In the genomic region with DNA sequence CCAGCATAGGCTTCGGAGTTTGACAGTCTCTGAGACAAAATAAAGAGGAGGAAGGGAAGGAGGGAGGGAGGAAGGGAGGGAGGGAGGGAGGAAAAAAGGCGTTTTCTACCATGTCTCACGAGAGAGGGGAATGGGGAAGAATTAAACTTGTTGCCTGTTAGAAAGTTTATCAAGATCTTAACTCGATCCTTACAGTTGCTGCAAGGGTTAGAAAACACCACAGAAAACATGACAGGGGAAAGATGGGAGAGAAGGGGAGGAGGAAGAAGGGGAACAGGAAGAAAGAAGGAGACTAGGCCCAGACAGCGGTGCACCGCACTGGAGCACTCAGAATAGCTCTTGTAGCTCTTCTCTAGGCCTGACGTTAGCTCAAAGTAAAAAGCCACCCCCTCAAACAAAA, we compare ENCODE assay signal across 8 mouse cellular contexts. TPM values are rescaled to one million over a fixed set of nuclear protein-coding genes. Genes with fewer than 3 reads are reported as not detected.
DNase-seq lines count a peak whose midpoint lies in the region; ATAC-seq and TF ChIP-seq lines count a peak whose summit lies in the region.

No protein-coding gene starts in this region.

- H3K4me1 ChIP-seq in heart, embryonic 16.5 days (ENCODE audit: control insufficient read depth, insufficient read depth, low read length), result peaks cover 52% of the 10 kb centered on the region
- H3K4me1 ChIP-seq in MEL (ENCODE audit: control insufficient read depth in 1 of 2, insufficient read depth in 2 of 2, low read length in 2 of 2), result peaks cover 15 to 28% of the 10 kb centered on the region in 2 experiments
- peaks cover 29% of the 10 kb centered on the region for H3K4me1 ChIP-seq in forebrain, embryonic 15.5 days
- H3K4me1 ChIP-seq in liver, embryonic 13.5 days (replicated peaks), result peaks cover 80% of the 10 kb centered on the region

- no peak for DNase-seq in heart, postnatal 25 days (ENCODE audit: low spot score)
- DNase-seq in MEL (ENCODE audit: low read depth, low spot score), result peak; percentile 63
- no peak for DNase-seq in liver, embryonic 13.5 days
- no peak for DNase-seq in gastrocnemius, postnatal 10 days
- no peak for DNase-seq in layer of hippocampus, postnatal 25 days (ENCODE audit: extremely low spot score in 1 of 2, low spot score in 1 of 2)
- DNase-seq in thymus, postnatal 4 days, result no peak

- peak overlapping the region; percentile 77 for H3K27ac ChIP-seq in heart, embryonic 16.5 days (ENCODE audit: low read length)
- H3K27ac ChIP-seq in MEL (ENCODE audit: control insufficient read depth, low read depth, low read length), result peak overlapping the region; percentile 68
- H3K27ac ChIP-seq in forebrain, embryonic 15.5 days (replicated peaks), result peak overlapping the region; percentile 60
- H3K27ac ChIP-seq in liver, embryonic 13.5 days, result peak overlapping the region; percentile 49

- no peak for TF ChIP-seq POLR2A in MEL (IDR thresholded peaks at IDR 0.05; ENCODE audit: control insufficient read depth in 1 of 2, insufficient read depth in 1 of 2, low read depth in 1 of 2, low read length in 2 of 2, poor library complexity in 1 of 2)

- no peaks in the 10 kb centered on the region for H3K9me3 ChIP-seq in heart, embryonic 16.5 days (replicated peaks; ENCODE audit: control insufficient read depth, low read length)
- H3K9me3 ChIP-seq in MEL (replicated peaks; ENCODE audit: insufficient read depth, low read length), result no peaks in the 10 kb centered on the region
- no peaks in the 10 kb centered on the region for H3K9me3 ChIP-seq in forebrain, embryonic 15.5 days
- no peaks in the 10 kb centered on the region for H3K9me3 ChIP-seq in liver, embryonic 13.5 days (replicated peaks)

- intact Hi-C loops in heart, postnatal 25 days (cut with DNase I), result loop anchor here (5.0 kb wide), 1 partner anchor 55 kb away; no protein-coding TSS in a partner anchor

- TF ChIP-seq EP300 in MEL (IDR thresholded peaks at IDR 0.05; ENCODE audit: low read depth in 1 of 2, low read length in 2 of 2), result peak in 1 of 2 experiments; percentile 36; a peak in 1 of 4 replicates

- no peaks in the 10 kb centered on the region for H3K27me3 ChIP-seq in heart, embryonic 16.5 days (ENCODE audit: control insufficient read depth, insufficient read depth, low read length)
- no peaks in the 10 kb centered on the region for H3K27me3 ChIP-seq in MEL (ENCODE audit: control insufficient read depth in 1 of 2, insufficient read depth in 2 of 2, low read length in 2 of 2)
- H3K27me3 ChIP-seq in forebrain, embryonic 15.5 days, result no peaks in the 10 kb centered on the region
- H3K27me3 ChIP-seq in liver, embryonic 13.5 days, result no peaks in the 10 kb centered on the region

- TF ChIP-seq CTCF in MEL (IDR thresholded peaks at IDR 0.05 in 2 of 3, conservative IDR thresholded peaks at IDR 0.05 in 1 of 3; ENCODE audit: control insufficient read depth in 1 of 3, insufficient read depth in 1 of 3, low read depth in 2 of 3, low read length in 3 of 3, poor library complexity in 1 of 3, severe bottlenecking in 1 of 3), result no peak

- TF ChIP-seq RAD21 in MEL (IDR thresholded peaks at IDR 0.05; ENCODE audit: low read depth, low read length), result no peak

- no peaks in the 10 kb centered on the region for H3K79me2 ChIP-seq in MEL (ENCODE audit: control insufficient read depth, insufficient read depth, low read length, poor library complexity)

- 45% methylated on average over 7 of the region's 7 CpGs for WGBS in heart, embryonic 16.5 days
- 68% methylated on average over 7 of the region's 7 CpGs for WGBS in forebrain, embryonic 15.5 days
- 22% methylated on average over 7 of the region's 7 CpGs for WGBS in liver, embryonic 13.5 days (ENCODE audit: insufficient replicate concordance)

- no peak overlapping the region for H3K4me3 ChIP-seq in heart, embryonic 16.5 days (ENCODE audit: low read length)
- H3K4me3 ChIP-seq in MEL (ENCODE audit: control insufficient read depth in 1 of 2, insufficient read depth in 1 of 2, low read depth in 2 of 2, low read length in 2 of 2), result peak overlapping the region in 1 of 2 experiments; percentile 10; a peak in 1 of 4 replicates
- no peak overlapping the region for H3K4me3 ChIP-seq in forebrain, embryonic 15.5 days
- H3K4me3 ChIP-seq in liver, embryonic 13.5 days (replicated peaks), result no peak overlapping the region

- H3K36me3 ChIP-seq in heart, embryonic 16.5 days (ENCODE audit: control insufficient read depth, insufficient read depth), result no peaks in the 10 kb centered on the region
- H3K36me3 ChIP-seq in MEL (ENCODE audit: control insufficient read depth in 1 of 2, insufficient read depth in 2 of 2, low read length in 2 of 2), result peaks cover 0 to 14% of the 10 kb centered on the region in 2 experiments; a peak in 2 of 4 replicates
- H3K36me3 ChIP-seq in forebrain, embryonic 15.5 days, result no peaks in the 10 kb centered on the region
- peaks cover 8% of the 10 kb centered on the region; the same call in 1 of the 2 replicates for H3K36me3 ChIP-seq in liver, embryonic 13.5 days

- no peak overlapping the region for H3K9ac ChIP-seq in heart, embryonic 16.5 days (ENCODE audit: low read length)
- H3K9ac ChIP-seq in MEL (ENCODE audit: control insufficient read depth, low read depth, low read length, poor library complexity, severe bottlenecking), result peak overlapping the region; percentile 26
- H3K9ac ChIP-seq in forebrain, embryonic 15.5 days (replicated peaks), result no peak overlapping the region
- no peak overlapping the region for H3K9ac ChIP-seq in liver, embryonic 13.5 days

- H3K4me2 ChIP-seq in heart, embryonic 16.5 days (ENCODE audit: low read depth, low read length), result no peak overlapping the region
- no peak overlapping the region for H3K4me2 ChIP-seq in forebrain, embryonic 15.5 days (replicated peaks)
- no peak overlapping the region for H3K4me2 ChIP-seq in liver, embryonic 13.5 days

- ATAC-seq in heart, embryonic 16.5 days (replicated peaks; ENCODE audit: extremely low read depth, insufficient read depth, low FRiP score), result no peak
- no peak for ATAC-seq in forebrain, embryonic 15.5 days (replicated peaks)
- no peak for ATAC-seq in liver, embryonic 13.5 days (ENCODE audit: low read depth)

TF ChIP-seq in MEL, 35 proteins besides CTCF, POLR2A, EP300 and RAD21:
- TF ChIP-seq TAL1 (IDR thresholded peaks at IDR 0.05; ENCODE audit: low read length), result no peak
- peak; percentile 44; the same call in 1 of the 2 replicates for TF ChIP-seq GATA1 (IDR thresholded peaks at IDR 0.05; ENCODE audit: low read depth, low read length)
- 0 out of 2 replicates have a peak, but pooled peaks have one; percentile 19 for TF ChIP-seq ETS1 (IDR thresholded peaks at IDR 0.05; ENCODE audit: low read depth, low read length)
- TF ChIP-seq MAZ (IDR thresholded peaks at IDR 0.05; ENCODE audit: low read depth, low read length), result peak; percentile 14; the same call in 1 of the 2 replicates
- TF ChIP-seq HCFC1 (IDR thresholded peaks at IDR 0.05; ENCODE audit: low read depth, low read length), result peak; percentile 53
- no peak for TF ChIP-seq MAX (IDR thresholded peaks at IDR 0.05; ENCODE audit: low read length)
TF ChIP-seq in MEL: peak in this region for 4.

RNA-seq across cellular contexts. Expression of a gene that starts 48.2 kb away (rescaled TPM):
- 0.90 and 1.1 TPM in 2 replicates for polyA plus RNA-seq in heart, embryonic 16.5 days (2015; fragmentation: Nextera tagmentation; extraction: Ambion mirVana)
- under 1 TPM; 0.08 to 0.44 TPM for total RNA-seq in heart, postnatal 25 days (2021)
- total RNA-seq in MEL (2012; rRNA removed), result 1.7 TPM in 2 replicates
- polyA plus RNA-seq in MEL (2012; ENCODE audit: insufficient read depth in 1 of 2, insufficient read length in 2 of 2, low read depth in 1 of 2, low replicate concordance in 2 of 2, missing spikeins in 1 of 2), result under 1 TPM in 1 of 2 experiments, not detected in 1; 0.68 TPM
- 4.4 and 5.3 TPM in 2 replicates for polyA plus RNA-seq in forebrain, embryonic 15.5 days (2015; fragmentation: Nextera tagmentation; extraction: Ambion mirVana)
- 0.82 and 0.97 TPM in 2 replicates for polyA plus RNA-seq in liver, embryonic 13.5 days (2015; fragmentation: Nextera tagmentation; extraction: Ambion mirVana)
- 1 to 10 TPM in 1 of 2 experiments, under 1 TPM in 1; 0.45 to 1.1 TPM for total RNA-seq in gastrocnemius, postnatal 10 days (2021)
- total RNA-seq in layer of hippocampus, postnatal 25 days (2021), result 10 to 100 TPM; 16.0 to 16.5 TPM

RNA-seq across cellular contexts. Expression of a gene that starts 58.1 kb away (rescaled TPM):
- polyA plus RNA-seq in heart, embryonic 16.5 days (2015; fragmentation: Nextera tagmentation; extraction: Ambion mirVana), result 7.1 and 11.0 TPM in 2 replicates
- 10 to 100 TPM; 89.2 to 97.2 TPM for total RNA-seq in heart, postnatal 25 days (2021)
- 36.7 and 46.0 TPM in 2 replicates for total RNA-seq in MEL (2012; rRNA removed)
- polyA plus RNA-seq in MEL (2012; ENCODE audit: insufficient read depth in 1 of 2, insufficient read length in 2 of 2, low read depth in 1 of 2, low replicate concordance in 2 of 2, missing spikeins in 1 of 2), result 10 to 100 TPM in 1 of 2 experiments, not detected in 1; 55.2 TPM
- polyA plus RNA-seq in forebrain, embryonic 15.5 days (2015; fragmentation: Nextera tagmentation; extraction: Ambion mirVana), result 26.3 and 65.4 TPM in 2 replicates
- polyA plus RNA-seq in liver, embryonic 13.5 days (2015; fragmentation: Nextera tagmentation; extraction: Ambion mirVana), result 5.3 and 7.0 TPM in 2 replicates
- 10 to 100 TPM; 38.2 to 42.4 TPM for total RNA-seq in gastrocnemius, postnatal 10 days (2021)
- total RNA-seq in layer of hippocampus, postnatal 25 days (2021), result 100 to 1,000 TPM; 101 to 111 TPM
